Mouse (Mus musculus) cerebellum, adult 2 months (tissue): ENCODE data around the gene Gm6034.

Experiments used
- CTCF ChIP-seq: fragments of 200-500 bp; IDR thresholded peaks from 2 replicates; pipeline ENCODE4 v1.5.1; 2011; ENCODE audit warnings: low read depth, mild to moderate bottlenecking, control low read depth, low read length, moderate library complexity, borderline replicate concordance; ENCODE audit not compliant: insufficient read depth
- POLR2A ChIP-seq: fragments of 200-500 bp; IDR thresholded peaks from 2 replicates; pipeline ENCODE4 v1.6.1; 2011; ENCODE audit warnings: low read length, control low read depth, borderline replicate concordance; ENCODE audit not compliant: insufficient read depth

DNA sequence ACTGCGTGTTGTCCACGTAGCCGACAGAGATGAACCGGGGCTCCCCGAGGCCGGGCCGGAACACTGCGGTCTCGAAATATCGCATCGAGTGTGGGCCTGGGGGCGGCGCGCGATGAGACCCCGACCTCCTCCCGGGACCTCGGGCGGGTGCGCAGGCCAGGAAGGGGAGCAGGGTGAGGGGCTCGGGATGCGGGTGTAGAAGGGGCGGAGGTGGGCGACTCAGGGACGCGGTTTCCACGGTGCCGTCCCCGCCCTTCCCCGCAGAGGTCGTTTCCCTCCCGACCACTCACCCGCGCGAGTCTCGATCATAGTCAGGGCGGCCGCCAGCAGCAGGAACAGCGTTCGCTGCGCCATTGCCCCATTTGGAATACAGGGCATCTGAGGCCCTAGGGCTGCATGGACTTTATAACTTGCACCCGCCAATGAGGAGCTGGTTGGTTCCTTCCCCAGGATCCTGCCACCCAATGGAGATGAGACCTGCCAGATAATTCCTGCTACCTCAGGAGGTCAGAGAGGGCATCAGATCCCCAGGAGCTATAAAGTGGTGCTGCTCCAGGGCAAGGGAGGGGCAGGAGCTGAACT, 41.2 kb downstream of the Gm6034 start:
- no peak for TF ChIP-seq CTCF
- TF ChIP-seq POLR2A = no peak
